Mouse (Mus musculus) midbrain, embryonic 15.5 days (tissue): ENCODE data around the gene Gm14685. TPM values are rescaled to one million over a fixed set of nuclear protein-coding genes. Genes with fewer than 3 reads are reported as not detected.
"Not testable (repeated sequence)": the region's sequence is repeated elsewhere in the genome, so short reads cannot be mapped to it uniquely, and the experiment has no call there.

Source experiments
- ATAC-seq: fragments of 200-750 bp; cut with Nextera tagmentation; replicated peaks from 2 replicates; pipeline ENCODE4 v1.8.0; 2017; ENCODE audit warnings: moderate TSS enrichment
- H3K27ac ChIP-seq: fragments of 300-500 bp; sonication (generic); 2 replicates; pipeline ENCODE4 v1.5.1; 2015; ENCODE audit warnings: mild to moderate bottlenecking, inconsistent platforms
- H3K27me3 ChIP-seq: fragments of 300-500 bp; sonication (generic); replicated peaks from 2 replicates; pipeline ENCODE4 v1.6.1; 2015; ENCODE audit warnings: inconsistent platforms
- H3K36me3 ChIP-seq: fragments of 300-500 bp; sonication (generic); replicated peaks from 2 replicates; pipeline ENCODE4 v1.6.1; 2015; ENCODE audit warnings: inconsistent platforms
- H3K4me1 ChIP-seq: fragments of 300-500 bp; sonication (generic); 2 replicates; pipeline ENCODE4 v1.6.1; 2015; ENCODE audit warnings: inconsistent platforms
- H3K4me2 ChIP-seq: fragments of 300-500 bp; sonication (generic); 2 replicates; pipeline ENCODE4 v1.6.1; 2015; ENCODE audit warnings: inconsistent platforms, mild to moderate bottlenecking, moderate library complexity
- H3K4me3 ChIP-seq: fragments of 300-500 bp; sonication (generic); 2 replicates; pipeline ENCODE4 v1.5.1; 2015; ENCODE audit warnings: mild to moderate bottlenecking, inconsistent platforms
- H3K9ac ChIP-seq: fragments of 300-500 bp; sonication (generic); 2 replicates; pipeline ENCODE4 v1.6.1; 2015; ENCODE audit warnings: mild to moderate bottlenecking, inconsistent platforms
- H3K9me3 ChIP-seq: fragments of 300-500 bp; sonication (generic); 2 replicates; pipeline ENCODE4 v1.6.1; 2016; ENCODE audit warnings: inconsistent platforms
- WGBS: fragments of 180-500 bp; shearing (Covaris S2); methylation state at CpG from one replicate; pipeline ENCODE4 v1.1.7; 2015; ENCODE audit warnings: mixed read lengths; 5-methylcytosine and 5-hydroxymethylcytosine counted together
- polyA plus RNA-seq: library from polyadenylated mRNA; unstranded; fragments of >200 nt; fragmentation: Nextera tagmentation; extraction: Ambion mirVana; gene quantifications from 2 replicates; pipeline ENCODE4 v1.2.1, GENCODE M21; 2015

The Gm14685 gene
- polyA plus RNA-seq = 2.0 and 2.4 TPM in 2 replicates

DNA sequence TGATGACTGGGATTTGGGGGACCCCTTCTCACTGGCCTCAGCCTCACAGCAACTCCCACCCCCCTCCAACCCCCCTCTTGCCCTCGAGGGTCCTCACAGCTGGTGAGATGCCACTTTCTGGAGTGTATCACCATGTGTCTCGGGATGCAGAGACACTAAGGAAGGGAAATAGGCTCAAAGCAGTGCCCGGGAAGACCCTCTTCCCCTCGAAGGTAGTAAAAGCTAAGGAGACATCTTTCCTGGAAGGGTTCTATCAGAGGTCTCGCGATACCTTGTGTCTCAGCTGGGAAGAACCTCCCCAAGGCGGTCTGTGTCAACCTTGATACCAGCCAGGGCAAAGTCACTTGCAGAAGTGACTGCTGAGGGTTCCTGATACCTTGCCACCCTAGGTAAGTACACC is at the start of gene Gm14685:
TSS of gene Gm14685 (plus strand) at position 301 of the 400 bp plus-strand sequence.
- WGBS = no CpG with 5 or more reads among the region's 7 CpGs
- not testable (repeated sequence) for H3K4me3 ChIP-seq, ATAC-seq

DNA sequence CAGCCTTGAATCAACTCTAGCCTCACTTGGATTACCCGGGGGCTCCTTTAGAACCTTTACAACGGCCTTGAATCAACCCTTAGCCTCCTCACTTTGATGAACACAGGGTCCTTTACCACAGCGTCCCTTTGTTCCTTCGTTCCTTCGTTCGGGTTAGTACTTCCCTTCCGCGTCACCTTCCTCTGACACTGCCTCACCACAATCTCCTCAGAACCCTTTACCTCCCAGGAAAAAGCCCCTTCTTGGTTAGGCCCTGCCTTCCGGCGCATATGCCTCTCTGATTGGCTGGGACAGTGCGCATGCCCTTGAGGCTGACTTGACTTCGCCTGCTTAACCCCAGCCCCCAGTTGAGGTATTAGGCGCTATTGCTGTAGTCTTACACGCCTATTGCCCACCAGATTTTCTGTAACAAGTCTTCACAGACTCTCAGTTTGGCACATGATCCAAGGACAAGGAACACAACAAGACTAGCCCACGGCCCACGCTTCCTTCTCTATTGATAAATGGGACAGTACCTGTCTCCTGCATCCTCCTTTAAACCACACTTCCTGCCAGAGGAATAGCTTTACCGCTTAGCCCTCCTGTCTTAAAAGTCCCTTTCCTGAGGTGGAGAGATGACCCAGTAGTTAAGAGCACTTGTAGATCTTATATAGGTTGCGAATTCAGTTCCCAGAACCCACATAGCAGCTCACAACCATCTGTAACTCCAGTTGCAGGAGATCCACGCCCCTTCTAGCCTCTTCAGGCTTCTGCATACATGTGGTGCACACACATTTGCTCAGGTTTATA is 34.4 kb upstream of the Gm14685 start, which contains the start of gene Xlr4a:
TSS of gene Xlr4a (minus strand) at position 212 of the 789 bp plus-strand sequence.
- not testable (repeated sequence) for H3K4me1 ChIP-seq, H3K4me2 ChIP-seq, H3K27me3 ChIP-seq, H3K27ac ChIP-seq, H3K36me3 ChIP-seq, H3K9me3 ChIP-seq, ATAC-seq, H3K4me3 ChIP-seq, H3K9ac ChIP-seq
- WGBS = 80% methylated on average over 19 of the region's 19 CpGs

More for the DNA sequence above, at the start of gene Gm14685:
- not testable (repeated sequence) for H3K27ac ChIP-seq, H3K4me1 ChIP-seq, H3K27me3 ChIP-seq, H3K36me3 ChIP-seq, H3K4me2 ChIP-seq, H3K9ac ChIP-seq, H3K9me3 ChIP-seq

DNA sequence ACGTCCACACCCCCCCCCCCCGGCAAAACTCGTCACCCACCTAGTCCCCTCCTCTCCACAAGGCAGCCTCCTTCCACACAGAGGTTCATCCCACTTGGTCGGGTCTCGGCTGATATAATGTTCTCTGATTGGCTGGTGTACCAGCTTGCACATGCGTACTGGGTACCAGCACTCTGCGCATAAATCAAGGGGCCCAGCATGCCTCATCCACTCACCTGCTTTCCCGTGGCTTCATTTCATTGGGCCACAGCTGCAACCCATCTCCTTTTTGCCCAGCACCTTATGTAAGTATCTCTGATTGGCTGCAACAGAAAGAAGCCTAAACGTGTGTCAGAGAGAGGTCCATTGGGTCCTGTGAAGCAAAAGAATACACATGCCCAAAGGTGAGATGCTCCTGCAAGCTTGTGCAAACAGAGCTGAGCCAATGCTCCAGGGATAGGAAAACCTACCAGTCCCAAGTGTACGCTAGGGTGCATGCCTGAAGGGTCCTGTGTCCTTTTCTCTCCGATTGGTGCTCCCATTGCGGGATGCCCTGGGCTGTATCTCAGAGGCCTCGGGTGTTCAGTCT is 19.8 kb upstream of the Gm14685 start, which contains the start of gene Xlr3a:
TSS of gene Xlr3a (minus strand) at position 155 of the 568 bp plus-strand sequence.
- WGBS = 81% methylated on average over 13 of the region's 13 CpGs
- H3K36me3 ChIP-seq, ATAC-seq, H3K27ac ChIP-seq, H3K4me2 ChIP-seq, H3K4me3 ChIP-seq, H3K9me3 ChIP-seq, H3K27me3 ChIP-seq, H3K4me1 ChIP-seq, H3K9ac ChIP-seq: not testable (repeated sequence)

DNA sequence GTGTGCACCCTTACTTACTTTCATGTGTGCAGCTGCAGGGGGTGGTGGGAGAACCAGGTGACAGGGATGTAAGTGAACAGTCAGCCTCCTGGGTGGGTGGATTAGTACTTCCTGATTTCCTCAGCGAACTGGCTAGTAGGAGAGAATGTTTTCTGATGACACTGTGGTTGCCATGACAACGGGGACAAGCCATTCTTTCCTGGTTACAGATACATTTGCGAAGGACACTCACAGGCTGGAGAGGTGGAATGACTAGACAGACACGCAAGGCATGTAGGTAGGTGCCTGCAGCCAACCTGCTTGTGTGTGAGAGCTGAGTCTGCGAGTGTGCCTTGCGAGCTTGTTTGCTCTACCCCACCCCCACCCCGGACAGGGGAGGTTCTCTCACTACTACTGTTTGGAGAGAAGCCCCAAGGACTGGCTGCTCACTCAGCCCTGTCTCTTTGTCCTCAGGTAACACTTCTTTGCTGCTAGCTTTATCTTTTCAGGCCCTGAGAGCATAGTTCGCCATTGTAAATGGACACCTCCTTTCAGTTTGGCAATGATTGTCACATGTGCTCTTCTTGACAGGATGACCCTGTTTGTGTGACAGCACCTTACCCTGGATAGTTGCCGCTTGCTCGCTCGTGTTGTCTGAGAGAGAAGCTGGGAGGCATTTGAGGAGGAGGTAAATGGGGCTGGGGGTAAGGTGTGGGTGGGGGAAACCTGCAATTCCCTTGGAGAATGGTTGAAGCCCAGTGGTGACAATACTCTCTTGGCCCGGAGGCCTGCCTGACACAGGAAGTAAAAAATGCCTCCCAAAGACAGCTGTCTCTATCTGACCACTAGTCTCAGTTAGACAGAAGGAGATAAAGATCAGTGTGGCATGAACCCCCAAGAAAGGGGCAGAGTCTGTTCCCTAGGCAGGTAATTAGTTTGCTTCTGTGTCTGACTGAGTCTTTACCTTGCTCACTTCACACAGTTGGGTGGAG is 6.3 kb downstream of the Gm14685 start:
- ATAC-seq = peak; percentile 94
- H3K4me3 ChIP-seq, H3K27me3 ChIP-seq, H3K4me2 ChIP-seq, H3K9ac ChIP-seq, H3K36me3 ChIP-seq, H3K27ac ChIP-seq, H3K4me1 ChIP-seq, H3K9me3 ChIP-seq: not testable (repeated sequence)
- WGBS = no CpG with 5 or more reads among the region's 12 CpGs

DNA sequence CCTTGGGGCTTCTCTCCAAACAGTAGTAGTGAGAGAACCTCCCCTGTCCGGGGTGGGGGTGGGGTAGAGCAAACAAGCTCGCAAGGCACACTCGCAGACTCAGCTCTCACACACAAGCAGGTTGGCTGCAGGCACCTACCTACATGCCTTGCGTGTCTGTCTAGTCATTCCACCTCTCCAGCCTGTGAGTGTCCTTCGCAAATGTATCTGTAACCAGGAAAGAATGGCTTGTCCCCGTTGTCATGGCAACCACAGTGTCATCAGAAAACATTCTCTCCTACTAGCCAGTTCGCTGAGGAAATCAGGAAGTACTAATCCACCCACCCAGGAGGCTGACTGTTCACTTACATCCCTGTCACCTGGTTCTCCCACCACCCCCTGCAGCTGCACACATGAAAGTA is 26.4 kb downstream of the Gm14685 start:
- H3K9ac ChIP-seq, H3K27ac ChIP-seq, H3K36me3 ChIP-seq, H3K9me3 ChIP-seq, H3K4me3 ChIP-seq, H3K4me2 ChIP-seq, H3K4me1 ChIP-seq, H3K27me3 ChIP-seq: not testable (repeated sequence)
- no CpG with 5 or more reads among the region's 7 CpGs for WGBS
- peak; percentile 95 for ATAC-seq

- ATAC-seq, H3K9me3 ChIP-seq, H3K9ac ChIP-seq, H3K36me3 ChIP-seq, H3K27ac ChIP-seq, H3K4me2 ChIP-seq, H3K4me3 ChIP-seq, H3K4me1 ChIP-seq, H3K27me3 ChIP-seq: not testable (repeated sequence)
- no CpG with 5 or more reads among the region's 20 CpGs for WGBS
These were observed 31.6 kb downstream of the Gm14685 start, which contains the start of gene Xlr5b for GRCm38 (mm10) chrX:73148496-73148895. TSS of gene Xlr5b (plus strand) at chrX:73148796.

DNA sequence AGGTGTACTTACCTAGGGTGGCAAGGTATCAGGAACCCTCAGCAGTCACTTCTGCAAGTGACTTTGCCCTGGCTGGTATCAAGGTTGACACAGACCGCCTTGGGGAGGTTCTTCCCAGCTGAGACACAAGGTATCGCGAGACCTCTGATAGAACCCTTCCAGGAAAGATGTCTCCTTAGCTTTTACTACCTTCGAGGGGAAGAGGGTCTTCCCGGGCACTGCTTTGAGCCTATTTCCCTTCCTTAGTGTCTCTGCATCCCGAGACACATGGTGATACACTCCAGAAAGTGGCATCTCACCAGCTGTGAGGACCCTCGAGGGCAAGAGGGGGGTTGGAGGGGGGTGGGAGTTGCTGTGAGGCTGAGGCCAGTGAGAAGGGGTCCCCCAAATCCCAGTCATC is 32.5 kb downstream of the Gm14685 start, which contains the start of gene DXBay18:
TSS of gene DXBay18 (minus strand) at position 101 of the 400 bp plus-strand sequence.
- not testable (repeated sequence) for H3K27me3 ChIP-seq, H3K9me3 ChIP-seq, H3K4me3 ChIP-seq, H3K27ac ChIP-seq, H3K36me3 ChIP-seq, H3K4me2 ChIP-seq, H3K9ac ChIP-seq, H3K4me1 ChIP-seq, ATAC-seq
- WGBS = no CpG with 5 or more reads among the region's 7 CpGs

- H3K4me2 ChIP-seq, H3K9me3 ChIP-seq, ATAC-seq, H3K27ac ChIP-seq, H3K4me1 ChIP-seq, H3K27me3 ChIP-seq, H3K9ac ChIP-seq, H3K36me3 ChIP-seq, H3K4me3 ChIP-seq: not testable (repeated sequence)
- 88% methylated on average over 4 of the region's 15 CpGs for WGBS
These were observed 60.0 kb downstream of the Gm14685 start, which contains the start of gene Spin2d for GRCm38 (mm10) chrX:73176889-73177288. TSS of gene Spin2d (minus strand) at chrX:73176989.

Other genes with a start within 250 kb of the Gm14685 start
- 63.2 and 63.5 TPM in 2 replicates for gene Cetn2, start 198.6 kb upstream of the Gm14685 start, polyA plus RNA-seq
- gene Nsdhl, start 198.5 kb upstream of the Gm14685 start, polyA plus RNA-seq = 46.9 and 50.2 TPM in 2 replicates
- gene Zfp185, start 129.7 kb upstream of the Gm14685 start, polyA plus RNA-seq = 0.78 and 1.1 TPM in 2 replicates
- 0.10 and 0.22 TPM in 2 replicates for gene Pnma5, start 79.9 kb upstream of the Gm14685 start, polyA plus RNA-seq
- gene Pnma3, start 52.3 kb upstream of the Gm14685 start, polyA plus RNA-seq = 4.9 and 5.0 TPM in 2 replicates
- gene Xlr4a, start 34.6 kb upstream of the Gm14685 start, polyA plus RNA-seq = 0.88 and 1.6 TPM in 2 replicates
- gene Xlr3a, start 20.0 kb upstream of the Gm14685 start, polyA plus RNA-seq = 5.5 and 7.2 TPM in 2 replicates
- gene Xlr5b, start 31.7 kb downstream of the Gm14685 start, polyA plus RNA-seq = not detected in 2 replicates
- 0.87 and 1.5 TPM in 2 replicates for gene DXBay18, start 32.4 kb downstream of the Gm14685 start, polyA plus RNA-seq
- gene Spin2d, start 59.9 kb downstream of the Gm14685 start, polyA plus RNA-seq = not detected in 2 replicates
- 17.2 and 18.1 TPM in 2 replicates for gene Xlr3b, start 75.2 kb downstream of the Gm14685 start, polyA plus RNA-seq
- 0.57 and 1.4 TPM in 2 replicates for gene Xlr4b, start 97.3 kb downstream of the Gm14685 start, polyA plus RNA-seq
- 33.6 and 33.8 TPM in 2 replicates for gene F8a, start 111.2 kb downstream of the Gm14685 start, polyA plus RNA-seq
- 0.32 and 0.43 TPM in 2 replicates for gene Xlr4c, start 126.1 kb downstream of the Gm14685 start, polyA plus RNA-seq
- 0.13 TPM in 2 replicates for gene Xlr3c, start 148.3 kb downstream of the Gm14685 start, polyA plus RNA-seq
- not detected in 2 replicates for gene Xlr5a, start 175.9 kb downstream of the Gm14685 start, polyA plus RNA-seq
- not detected in 2 replicates for gene Xlr5c, start 175.9 kb downstream of the Gm14685 start, polyA plus RNA-seq
- gene Gm45015, start 219.8 kb downstream of the Gm14685 start, polyA plus RNA-seq = not detected in 2 replicates
- gene Zfp275, start 225.6 kb downstream of the Gm14685 start, polyA plus RNA-seq = 10.3 and 10.5 TPM in 2 replicates